Mouse (Mus musculus): ENCODE results near the gene Adam21. TPM values are rescaled to one million over a fixed set of nuclear protein-coding genes. Genes with fewer than 3 reads are reported as not detected.
"Not testable (repeated sequence)": the region's sequence is repeated elsewhere in the genome, so short reads cannot be mapped to it uniquely, and the experiment has no call there.

The Adam21 gene
- not detected for total RNA-seq (2021)
- long read RNA-seq, experiment 1, result 0 reads
- long read RNA-seq, experiment 2, result 0 reads

GRCm38 (mm10) chr12:81568374-81568773 lies at the start of gene Adam21:
Adam21 (minus strand) TSS chr12:81568474.
- intact Hi-C loops (cut with DNase I), result no loop called here

DNA sequence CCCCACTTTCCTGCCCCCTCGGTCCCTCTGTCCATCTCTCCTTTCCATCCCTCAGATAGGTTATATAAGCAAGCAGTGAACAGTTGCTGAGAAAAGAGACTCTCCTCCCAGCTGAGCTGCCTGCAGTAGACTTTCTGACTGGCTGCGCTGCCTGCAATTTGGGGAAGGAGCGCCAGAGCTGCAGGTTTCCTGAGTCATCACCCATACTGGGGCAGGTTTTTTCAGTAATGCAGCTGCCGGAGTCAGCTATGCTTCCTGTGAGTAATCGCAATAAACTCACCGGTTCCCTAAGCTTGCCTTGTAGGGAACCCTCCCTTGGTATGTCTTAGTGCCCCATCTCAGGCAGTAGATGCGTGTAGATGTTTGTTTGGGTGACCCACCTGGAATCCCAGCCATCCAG lies 48.7 kb upstream of the Adam21 start:
- intact Hi-C loops (cut with DNase I), result loop anchor here (5.0 kb wide), 1 partner anchor 300 kb away; no protein-coding TSS in a partner anchor
- DNase-seq, result no peak

More at GRCm38 (mm10) chr12:81568374-81568773, at the start of gene Adam21:
- no peak for DNase-seq

- intact Hi-C loops (cut with DNase I), result loop anchor here (5.0 kb wide), 1 partner anchor 301 kb away; no protein-coding TSS in a partner anchor
- no peak for DNase-seq
Observed at GRCm38 (mm10) chr12:81615807-81616206, 47.5 kb upstream of the Adam21 start.

GRCm38 (mm10) chr12:81609445-81609844 lies 41.2 kb upstream of the Adam21 start:
- intact Hi-C loops (cut with DNase I), result no loop called here
- DNase-seq, result no peak

GRCm38 (mm10) chr12:81604995-81605784 lies 36.9 kb upstream of the Adam21 start:
- intact Hi-C loops (cut with DNase I), result no loop called here
- no peak for DNase-seq

DNA sequence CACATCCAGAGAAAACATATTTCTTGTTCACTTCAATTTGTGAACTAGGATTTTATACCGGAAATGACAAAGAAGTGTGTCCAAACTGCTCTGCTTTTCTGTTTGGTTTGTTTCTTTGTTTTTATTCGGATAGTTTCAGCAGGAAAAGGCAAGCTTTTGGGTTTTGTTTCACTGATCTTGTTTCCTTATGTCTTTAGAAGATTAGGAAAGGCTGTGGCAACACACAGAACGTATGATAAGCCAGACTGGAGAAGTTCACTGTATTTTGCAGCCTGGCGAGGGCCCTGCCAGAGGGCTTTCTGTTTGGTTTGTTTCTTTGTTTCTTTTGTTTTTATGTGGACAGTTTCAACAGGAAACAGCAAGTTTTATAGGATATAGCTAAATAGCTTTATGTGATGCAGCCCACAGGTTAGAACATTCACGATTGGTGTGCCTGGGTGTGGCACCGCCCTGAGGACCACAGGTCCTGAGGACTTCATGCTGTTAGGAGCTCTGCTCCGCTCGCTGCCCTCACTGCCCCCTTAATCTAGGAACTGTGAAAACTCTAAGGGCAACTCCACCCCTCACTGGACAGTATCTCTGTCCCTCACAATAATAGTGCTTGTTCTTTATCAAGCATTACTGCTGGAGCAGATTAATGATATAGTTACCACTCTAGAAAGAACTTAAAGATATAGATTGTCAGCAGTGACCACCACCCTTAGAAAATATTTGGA lies 28.4 kb upstream of the Adam21 start:
- DNase-seq, result no peak
- intact Hi-C loops (cut with DNase I), result loop anchor here (5.0 kb wide), 1 partner anchor 109 kb away; the partner anchor contains the start of gene Cox16

GRCm38 (mm10) chr12:81594902-81595671 lies 26.8 kb upstream of the Adam21 start, which contains the start of gene Med6:
Med6 (minus strand) TSS chr12:81595008.
- intact Hi-C loops (cut with DNase I), result loop anchor here (5.0 kb wide), 1 partner anchor 108 kb away; the partner anchor contains the start of gene Cox16
- peak; percentile 89 to 95 for DNase-seq

- no peak for DNase-seq
- intact Hi-C loops (cut with DNase I), result no loop called here
Observed at GRCm38 (mm10) chr12:81567931-81568330, 343 bp downstream of the Adam21 start.

GRCm38 (mm10) chr12:81564173-81564572 lies 4.1 kb downstream of the Adam21 start:
- intact Hi-C loops (cut with DNase I), result no loop called here

GRCm38 (mm10) chr12:81549286-81549685 lies 19.0 kb downstream of the Adam21 start:
- intact Hi-C loops (cut with DNase I), result no loop called here
- no peak for DNase-seq

More at GRCm38 (mm10) chr12:81564173-81564572, 4.1 kb downstream of the Adam21 start:
- no peak for DNase-seq

DNA sequence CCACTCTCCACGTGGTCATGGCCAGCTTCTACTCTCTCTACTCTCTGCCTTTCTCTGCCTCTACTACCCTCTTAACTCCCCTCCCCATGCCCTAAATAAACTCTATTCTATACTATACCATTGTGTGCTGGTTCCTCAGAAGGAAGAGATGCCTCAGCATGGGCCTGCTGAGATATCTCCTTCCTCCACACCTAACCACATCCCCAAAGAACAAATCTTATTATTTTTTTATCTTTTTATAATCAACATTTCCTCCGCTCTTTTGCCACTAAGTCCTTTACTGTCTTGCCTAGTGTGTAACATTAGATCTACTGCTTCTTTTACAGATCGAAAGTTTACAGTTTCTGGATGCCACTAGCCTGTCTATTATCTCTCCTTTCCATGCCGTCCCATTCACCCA lies 21.1 kb downstream of the Adam21 start:
- intact Hi-C loops (cut with DNase I), result no loop called here
- DNase-seq, result no peak

DNA sequence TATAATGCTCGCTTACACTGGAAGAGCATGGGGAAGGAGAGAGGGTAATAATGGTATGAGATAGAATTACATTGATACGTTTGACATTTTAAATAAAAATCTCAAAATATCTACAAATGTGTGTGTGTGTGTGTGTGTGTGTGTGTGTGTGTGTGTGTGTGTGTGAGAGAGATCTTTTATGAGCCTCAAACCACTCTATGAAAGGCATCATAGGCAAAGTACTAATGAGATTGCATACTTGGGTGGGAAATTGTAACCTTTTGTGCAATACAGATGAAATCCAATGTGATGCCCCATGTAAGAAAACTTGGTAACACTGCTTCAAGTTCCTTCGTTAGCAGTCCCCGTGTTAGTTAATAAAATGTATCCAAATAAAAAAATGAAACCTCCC lies 35.2 kb downstream of the Adam21 start:
- intact Hi-C loops (cut with DNase I), result no loop called here

DNA sequence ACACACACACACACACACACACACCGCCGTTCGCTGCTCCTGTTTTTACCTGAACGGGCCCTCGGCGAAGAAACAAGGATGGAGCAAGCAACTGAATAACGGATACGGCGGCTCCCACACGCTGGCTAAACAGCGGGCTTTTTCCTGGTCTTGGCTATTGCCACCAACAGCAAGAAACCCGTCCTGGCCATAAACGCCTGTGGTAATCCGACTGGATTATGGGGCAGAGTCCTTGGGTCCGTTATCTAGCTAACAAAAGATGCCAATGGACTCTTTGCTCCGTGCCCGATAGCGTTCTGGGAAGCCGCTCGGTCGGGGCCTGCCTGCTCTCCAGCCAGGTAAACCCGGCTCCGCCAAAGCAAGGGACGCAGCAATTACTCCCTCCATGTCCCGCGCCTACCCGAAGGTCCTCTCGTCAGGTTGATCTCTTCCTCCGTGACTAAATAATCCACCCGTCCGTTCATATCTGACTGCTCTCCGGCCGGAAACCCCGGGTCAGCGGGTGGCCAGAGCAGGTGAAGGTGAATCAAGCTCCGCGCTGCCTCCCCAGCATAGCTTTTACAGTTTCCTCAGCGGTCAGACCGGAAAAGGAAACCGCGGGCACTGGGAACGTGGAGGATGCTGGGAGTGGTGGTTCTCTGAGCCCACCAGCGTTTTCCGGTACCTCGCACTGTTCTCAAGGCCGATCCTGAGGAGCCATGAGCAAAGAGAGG lies 35.8 kb downstream of the Adam21 start, which contains the start of the genes Gm20498 and Synj2bp:
Gm20498 (minus strand) TSS at position 590 of the 713 bp plus-strand sequence.
Synj2bp (minus strand) TSS at position 596 of the 713 bp plus-strand sequence.
- intact Hi-C loops (cut with DNase I), result no loop called here
- DNase-seq, result peak; percentile 76 to 83

More for the DNA sequence above, 35.2 kb downstream of the Adam21 start:
- DNase-seq, result no peak

GRCm38 (mm10) chr12:81530587-81530986 lies 37.7 kb downstream of the Adam21 start:
- intact Hi-C loops (cut with DNase I); DNase-seq: not testable (repeated sequence)

Other genes starting within 250 kb of the Adam21 start
- gene Slc8a3, start 235.3 kb downstream of the Adam21 start, total RNA-seq (2021), result under 1 TPM; 0.17 to 0.24 TPM
- gene Gm4787, start 189.0 kb downstream of the Adam21 start, total RNA-seq (2021), result under 1 TPM; 0.27 to 0.72 TPM
- gene Adam4, start 146.5 kb downstream of the Adam21 start, total RNA-seq (2021), result 1 to 10 TPM in 1 of 2 experiments, under 1 TPM in 1; 0.98 to 1.2 TPM
- 10 to 100 TPM; 52.2 to 53.7 TPM for gene Cox16, start 83.3 kb downstream of the Adam21 start, total RNA-seq (2021)
- gene Gm20498, start 35.6 kb downstream of the Adam21 start, total RNA-seq (2021), result 10 to 100 TPM; 38.7 to 40.2 TPM
- 10 to 100 TPM; 38.1 to 41.3 TPM for gene Synj2bp, start 35.6 kb downstream of the Adam21 start, total RNA-seq (2021)
- 10 to 100 TPM; 13.6 to 15.9 TPM for gene Med6, start 26.5 kb upstream of the Adam21 start, total RNA-seq (2021)
- 1 to 10 TPM; 3.2 to 3.5 TPM for gene Ttc9, start 62.8 kb upstream of the Adam21 start, total RNA-seq (2021)
- under 1 TPM; 0.22 to 0.29 TPM for gene Map3k9, start 212.7 kb upstream of the Adam21 start, total RNA-seq (2021)